Mouse (Mus musculus): ENCODE measurements around the gene Gm20716. TPM values are rescaled to one million over a fixed set of nuclear protein-coding genes. Genes with fewer than 3 reads are reported as not detected.

Gene Gm20716
- total and polyA plus RNA-seq, 3 experiments: 24.4 to 29.4 TPM; not detected in 1

DNA sequence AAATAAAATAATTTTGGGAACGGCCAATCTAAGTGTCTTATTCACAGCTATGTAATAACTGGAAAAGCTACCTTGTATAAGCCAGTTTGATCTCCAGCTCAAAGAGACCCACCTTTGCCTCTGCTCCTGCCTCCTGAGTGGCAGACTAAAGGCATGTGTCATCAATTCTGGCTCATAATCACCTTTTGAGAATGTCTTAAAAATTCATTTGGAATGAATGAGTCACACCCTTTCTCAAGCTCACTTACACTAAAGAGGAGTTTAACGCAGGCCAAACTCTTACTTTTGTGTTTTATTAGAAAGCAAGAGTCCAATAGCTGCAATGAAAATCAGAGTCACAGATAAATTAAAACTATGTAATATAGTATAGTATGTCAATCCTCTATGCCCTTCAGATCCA is 38.3 kb downstream of the Gm20716 start:
- H3K4me1 ChIP-seq (ENCODE audit: control insufficient read depth in 1 of 2, insufficient read depth in 2 of 2, low read length in 2 of 2): peaks cover 0 to 2% of the 10 kb centered on the region in 2 experiments; a peak in 1 of 4 replicates
- TF ChIP-seq ZNF384 (IDR thresholded peaks at IDR 0.05; ENCODE audit: low read depth, low read length) (no peak), POLR2AphosphoS2 (IDR thresholded peaks at IDR 0.05; ENCODE audit: low read length) (no peak), POLR2A (IDR thresholded peaks at IDR 0.05; ENCODE audit: control insufficient read depth in 1 of 2, insufficient read depth in 1 of 2, low read depth in 1 of 2, low read length in 2 of 2, poor library complexity in 1 of 2) (no peak), CTCF (IDR thresholded peaks at IDR 0.05 in 2 of 3, conservative IDR thresholded peaks at IDR 0.05 in 1 of 3; ENCODE audit: control insufficient read depth in 1 of 3, insufficient read depth in 1 of 3, low read depth in 2 of 3, low read length in 3 of 3, poor library complexity in 1 of 3, severe bottlenecking in 1 of 3) (no peak), CHD2 (IDR thresholded peaks at IDR 0.05; ENCODE audit: low read length) (no peak), RAD21 (IDR thresholded peaks at IDR 0.05; ENCODE audit: low read depth, low read length) (no peak), GATA1 (IDR thresholded peaks at IDR 0.05; ENCODE audit: low read depth, low read length) (no peak), MYB (IDR thresholded peaks at IDR 0.05; ENCODE audit: low read depth, low read length) (no peak), HCFC1 (IDR thresholded peaks at IDR 0.05; ENCODE audit: low read depth, low read length) (no peak), KAT2A (conservative IDR thresholded peaks at IDR 0.05; ENCODE audit: low read depth, low read length) (no peak), TCF12 (IDR thresholded peaks at IDR 0.05; ENCODE audit: low read depth, low read length) (no peak), USF1 (IDR thresholded peaks at IDR 0.05; ENCODE audit: low read depth, low read length) (no peak), MYC (IDR thresholded peaks at IDR 0.05; ENCODE audit: low read depth, low read length) (no peak), ZC3H11A (IDR thresholded peaks at IDR 0.05; ENCODE audit: low read depth, low read length) (no peak), ZMIZ1 (IDR thresholded peaks at IDR 0.05; ENCODE audit: low read depth, low read length) (no peak), MEF2A (IDR thresholded peaks at IDR 0.05; ENCODE audit: extremely low read depth, insufficient replicate concordance, low read depth, low read length, poor library complexity, severe bottlenecking) (no peak), JUND (IDR thresholded peaks at IDR 0.05; ENCODE audit: low read depth, low read length) (no peak)
- H3K36me3 ChIP-seq (ENCODE audit: control insufficient read depth in 1 of 2, insufficient read depth in 2 of 2, low read length in 2 of 2): peaks cover 17 to 33% of the 10 kb centered on the region in 2 experiments

DNA sequence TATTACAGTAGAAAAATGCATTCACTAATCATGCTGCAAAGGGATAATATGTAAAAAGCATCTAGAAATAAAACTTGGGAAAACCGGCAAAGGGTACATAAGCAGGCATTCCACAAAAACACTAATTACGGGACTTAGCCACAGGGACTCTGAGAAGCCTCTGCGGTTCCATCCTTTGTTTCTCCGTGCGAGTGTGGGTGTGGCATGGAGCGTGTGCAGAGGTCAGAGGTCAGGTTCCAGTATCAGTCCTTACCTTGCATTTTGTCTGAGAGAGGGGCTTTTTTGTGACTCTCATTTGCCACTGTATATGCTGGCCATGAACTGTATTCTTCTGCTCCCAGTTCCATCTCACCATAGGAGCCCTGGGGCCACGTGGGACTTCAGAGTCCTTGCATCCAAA is 54.2 kb downstream of the Gm20716 start:
- TF ChIP-seq MAZ (IDR thresholded peaks at IDR 0.05; ENCODE audit: low read depth, low read length) (no peak), POLR2AphosphoS2 (IDR thresholded peaks at IDR 0.05; ENCODE audit: low read length) (0 out of 2 replicates have a peak, but pooled peaks have one; percentile 40), ELF1 (IDR thresholded peaks at IDR 0.05; ENCODE audit: low read depth, low read length) (no peak)
- Histone ChIP-seq H3K36me3 (ENCODE audit: control insufficient read depth in 1 of 2, insufficient read depth in 2 of 2, low read length in 2 of 2) (no peaks in the 10 kb centered on the region; a peak in 1 of 4 replicates), H3K27ac (ENCODE audit: control insufficient read depth, low read depth, low read length) (no peak overlapping the region), H3K27me3 (ENCODE audit: control insufficient read depth in 1 of 2, insufficient read depth in 2 of 2, low read length in 2 of 2) (no peaks in the 10 kb centered on the region), H3K9ac (ENCODE audit: control insufficient read depth, low read depth, low read length, poor library complexity, severe bottlenecking) (no peak overlapping the region), H3K9me3 (replicated peaks; ENCODE audit: insufficient read depth, low read length) (no peaks in the 10 kb centered on the region), H3K4me3 (ENCODE audit: control insufficient read depth in 1 of 2, insufficient read depth in 1 of 2, low read depth in 2 of 2, low read length in 2 of 2) (no peak overlapping the region), H3K79me2 (ENCODE audit: control insufficient read depth, insufficient read depth, low read length, poor library complexity) (no peaks in the 10 kb centered on the region), H3K4me1 (ENCODE audit: control insufficient read depth in 1 of 2, insufficient read depth in 2 of 2, low read length in 2 of 2) (no peaks in the 10 kb centered on the region)
- no peak for DNase-seq (ENCODE audit: low read depth, low spot score)

More for the DNA sequence above, 38.3 kb downstream of the Gm20716 start:
- H3K9ac ChIP-seq (ENCODE audit: control insufficient read depth, low read depth, low read length, poor library complexity, severe bottlenecking): no peak overlapping the region
- no peaks in the 10 kb centered on the region for H3K27me3 ChIP-seq (ENCODE audit: control insufficient read depth in 1 of 2, insufficient read depth in 2 of 2, low read length in 2 of 2)
- no peak for DNase-seq (ENCODE audit: low read depth, low spot score)
- H3K9me3 ChIP-seq (replicated peaks; ENCODE audit: insufficient read depth, low read length): no peaks in the 10 kb centered on the region
- H3K79me2 ChIP-seq (ENCODE audit: control insufficient read depth, insufficient read depth, low read length, poor library complexity): peaks cover 70% of the 10 kb centered on the region
- no peak overlapping the region for H3K4me3 ChIP-seq (ENCODE audit: control insufficient read depth in 1 of 2, insufficient read depth in 1 of 2, low read depth in 2 of 2, low read length in 2 of 2)
- no peak overlapping the region for H3K27ac ChIP-seq (ENCODE audit: control insufficient read depth, low read depth, low read length)

Measured in MEL (cell line).